Mouse (Mus musculus): Measurements from ENCODE around the gene Tpm4.
"Not testable (repeated sequence)": the region's sequence is repeated elsewhere in the genome, so short reads cannot be mapped to it uniquely, and the experiment has no call there.

Tpm4 gene

GRCm38 (mm10) chr8:72134756-72135445 is at the start of gene Tpm4:
TSS of gene Tpm4 (plus strand) at chr8:72134975.
- peak; percentile 43 to 58 for DNase-seq (ENCODE audit: low spot score in 2 of 2)

DNA sequence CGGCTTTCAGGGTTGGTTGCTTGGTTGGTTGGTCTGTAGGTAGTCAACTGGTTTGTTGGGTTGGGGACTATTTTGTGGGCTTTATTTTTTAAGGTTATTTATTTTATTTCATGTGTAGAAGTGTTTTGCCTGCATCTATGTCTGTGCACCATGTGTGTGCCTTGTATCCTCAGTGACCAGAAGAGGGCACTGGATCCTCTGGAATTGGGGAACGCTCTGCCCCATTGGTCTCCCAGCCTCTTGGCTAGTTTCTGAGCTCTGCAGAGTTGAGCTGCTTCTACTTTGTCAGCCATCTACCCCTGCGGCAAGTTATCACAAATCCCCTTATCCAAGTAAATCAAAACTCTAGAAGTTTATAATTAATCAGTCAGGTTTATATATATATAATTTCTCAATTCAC is 47.2 kb upstream of the Tpm4 start:
- not testable (repeated sequence) for DNase-seq (ENCODE audit: low spot score in 2 of 2)

- not testable (repeated sequence) for DNase-seq (ENCODE audit: low spot score in 2 of 2)
Observed at GRCm38 (mm10) chr8:72096721-72097120, 38.1 kb upstream of the Tpm4 start.

DNA sequence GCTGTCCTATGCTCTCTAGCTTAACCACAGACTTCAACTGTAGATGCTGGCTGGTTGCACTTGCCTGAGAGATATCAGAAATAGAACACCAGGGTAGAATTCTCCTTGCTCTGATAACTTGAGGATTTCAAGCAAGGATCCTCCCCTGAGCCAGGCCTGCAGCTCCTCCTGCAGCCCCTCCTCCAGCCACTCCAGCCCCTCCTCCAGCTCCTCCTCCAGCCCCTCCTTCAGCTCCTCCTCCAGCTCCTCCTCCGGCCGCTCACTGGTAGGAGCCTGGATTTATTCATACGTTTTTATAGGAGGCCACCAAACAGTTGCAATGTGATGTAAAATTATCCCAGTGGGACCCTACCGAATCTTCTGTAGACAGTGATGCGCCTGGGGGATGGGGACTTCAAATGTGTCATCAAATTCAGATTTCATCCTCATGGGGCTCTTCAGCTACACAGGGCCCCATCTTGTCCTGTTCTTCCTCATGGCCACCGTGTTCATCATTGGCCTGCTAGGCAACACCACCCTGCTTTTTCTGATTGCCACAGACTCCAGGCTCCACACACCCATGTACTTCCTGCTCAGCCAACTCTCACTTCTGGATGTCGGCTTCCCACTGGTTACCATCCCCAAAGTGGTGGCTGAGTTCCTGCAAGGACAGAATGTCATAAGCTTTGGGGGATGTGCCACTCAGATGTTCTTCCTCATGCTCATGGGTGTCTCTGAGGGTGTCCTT is 35.2 kb upstream of the Tpm4 start:
- peak; percentile 24 to 33 for DNase-seq (ENCODE audit: low spot score in 2 of 2)

- DNase-seq (ENCODE audit: low spot score in 2 of 2), result no peak
Observed at GRCm38 (mm10) chr8:72105165-72105564, 29.6 kb upstream of the Tpm4 start.

DNA sequence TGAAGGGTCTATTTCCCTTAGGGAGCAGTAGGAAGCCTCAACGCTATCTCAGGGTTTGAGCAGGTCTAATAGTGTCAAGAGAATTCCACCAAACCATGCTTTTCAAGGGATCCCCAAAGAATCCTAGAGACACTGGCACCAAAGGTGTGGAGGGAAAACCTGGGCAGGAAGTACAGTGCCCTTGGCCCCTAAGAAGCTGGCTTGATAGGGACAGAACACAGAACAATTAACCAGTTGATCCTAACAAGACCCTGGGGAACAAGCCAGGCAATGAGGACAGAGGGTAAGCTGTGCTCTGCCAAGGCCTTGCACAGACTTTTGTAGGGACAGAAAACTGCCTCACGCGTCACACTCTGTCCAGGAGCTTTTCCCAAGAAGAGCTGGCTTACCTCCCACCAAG is 28.0 kb upstream of the Tpm4 start, which contains the start of gene Olfr374:
TSS of gene Olfr374 (plus strand) at position 301 of the 400 bp plus-strand sequence.
- no peak for DNase-seq (ENCODE audit: low spot score in 2 of 2)

DNA sequence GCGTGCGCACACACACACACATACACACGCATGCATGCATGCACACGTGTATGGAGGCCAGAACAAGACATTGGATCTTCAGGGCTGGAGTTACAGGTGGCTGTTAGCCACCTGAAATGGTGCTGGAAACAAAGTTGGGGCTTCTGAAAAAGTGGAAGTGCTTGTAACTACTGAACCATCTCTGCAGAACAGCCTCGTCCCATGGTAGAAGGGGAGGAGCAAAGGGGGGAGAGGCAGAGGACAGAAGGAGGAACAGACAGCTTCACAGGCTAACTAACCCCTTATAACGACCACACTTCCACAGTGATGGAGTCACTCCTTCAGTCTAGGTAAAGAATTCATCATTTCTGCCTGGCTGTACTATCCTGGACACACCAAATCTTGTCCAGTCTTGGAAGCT is 23.9 kb upstream of the Tpm4 start:
- peak in 1 of 2 experiments; percentile 17 for DNase-seq (ENCODE audit: low spot score in 2 of 2)

- no peak for DNase-seq (ENCODE audit: low spot score in 2 of 2)
Observed at GRCm38 (mm10) chr8:72112486-72112885, 22.3 kb upstream of the Tpm4 start.

DNA sequence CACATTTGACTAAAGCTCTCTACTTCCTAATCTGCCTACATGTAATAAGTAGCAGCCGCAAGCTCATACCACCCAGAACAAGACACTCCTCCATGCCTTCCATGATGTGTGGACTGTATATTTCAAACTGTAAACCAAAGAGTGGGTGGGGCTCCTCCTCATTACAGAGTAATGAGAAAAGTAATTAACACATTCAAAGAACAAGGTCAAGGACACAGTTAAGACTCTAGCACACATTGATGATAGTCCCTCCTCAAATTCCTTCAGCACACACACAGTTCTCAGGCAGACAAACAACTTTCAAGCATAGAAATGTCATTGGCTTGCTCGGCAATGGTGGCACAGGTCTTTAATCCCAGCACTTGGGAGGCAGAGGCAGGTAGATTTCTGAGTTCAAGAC is 19.6 kb upstream of the Tpm4 start:
- DNase-seq (ENCODE audit: low spot score in 2 of 2), result no peak

- DNase-seq (ENCODE audit: low spot score in 2 of 2), result no peak
Observed at GRCm38 (mm10) chr8:72118616-72119015, 16.2 kb upstream of the Tpm4 start.

- DNase-seq (ENCODE audit: low spot score in 2 of 2), result not testable (repeated sequence)
Observed at GRCm38 (mm10) chr8:72121486-72121885, 13.3 kb upstream of the Tpm4 start.

GRCm38 (mm10) chr8:72121997-72122396 is 12.8 kb upstream of the Tpm4 start:
- no peak for DNase-seq (ENCODE audit: low spot score in 2 of 2)

GRCm38 (mm10) chr8:72127834-72128233 is 6.9 kb upstream of the Tpm4 start:
- no peak for DNase-seq (ENCODE audit: low spot score in 2 of 2)

DNA sequence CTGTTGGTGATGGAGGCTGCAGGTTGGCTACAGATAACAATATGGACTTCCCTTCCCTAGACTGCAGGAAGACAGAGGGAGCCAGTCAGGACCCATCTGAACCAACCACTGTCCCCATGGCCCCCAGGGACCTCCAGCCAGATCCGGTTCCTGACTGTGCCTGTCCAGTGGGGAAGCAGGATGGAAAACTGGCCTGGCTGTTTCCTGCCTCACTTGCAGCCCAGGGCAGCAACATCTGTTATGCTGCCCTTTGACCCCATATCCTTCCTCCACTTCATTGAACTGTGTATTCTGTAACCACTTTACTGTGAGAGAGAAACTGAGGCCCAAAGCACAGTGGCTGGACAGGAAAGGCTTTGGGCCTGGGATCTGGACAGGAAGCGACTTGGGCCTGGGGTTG is 3.5 kb upstream of the Tpm4 start:
- no peak for DNase-seq (ENCODE audit: low spot score in 2 of 2)

- no peak for DNase-seq (ENCODE audit: low spot score in 2 of 2)
Observed at GRCm38 (mm10) chr8:72131901-72132300, 2.9 kb upstream of the Tpm4 start.

GRCm38 (mm10) chr8:72132417-72132816 is 2.4 kb upstream of the Tpm4 start:
- DNase-seq (ENCODE audit: low spot score in 2 of 2), result no peak

DNA sequence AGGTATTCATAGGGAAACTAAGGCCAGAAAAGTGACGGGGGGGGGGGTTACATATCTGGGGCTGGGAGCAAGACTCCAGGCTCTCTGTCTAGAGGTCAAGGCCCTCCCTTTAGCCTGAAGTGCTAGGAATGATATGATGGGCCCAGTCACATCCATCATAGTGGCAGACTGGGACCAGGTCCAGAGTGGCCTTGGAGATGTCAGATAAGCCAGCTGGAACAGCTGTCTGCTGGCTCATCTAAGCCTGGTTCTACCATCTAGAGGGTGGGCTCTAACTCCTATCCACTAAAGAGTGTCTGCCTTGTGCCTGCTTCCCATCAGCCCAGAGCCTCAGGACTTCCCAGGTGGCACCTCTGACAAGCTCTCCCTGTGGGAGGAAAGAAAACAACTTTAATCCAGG is 1.9 kb upstream of the Tpm4 start:
- no peak for DNase-seq (ENCODE audit: low spot score in 2 of 2)

- DNase-seq (ENCODE audit: low spot score in 2 of 2), result no peak
Observed at GRCm38 (mm10) chr8:72133507-72133906, 1.3 kb upstream of the Tpm4 start.

- peak; percentile 13 to 40 for DNase-seq (ENCODE audit: low spot score in 2 of 2)
Observed at GRCm38 (mm10) chr8:72135446-72136301, 899 bp downstream of the Tpm4 start.

GRCm38 (mm10) chr8:72136302-72136978 is 1.7 kb downstream of the Tpm4 start:
- peak; percentile 9 to 43 for DNase-seq (ENCODE audit: low spot score in 2 of 2)

GRCm38 (mm10) chr8:72137431-72137830 is 2.7 kb downstream of the Tpm4 start:
- no peak for DNase-seq (ENCODE audit: low spot score in 2 of 2)

DNA sequence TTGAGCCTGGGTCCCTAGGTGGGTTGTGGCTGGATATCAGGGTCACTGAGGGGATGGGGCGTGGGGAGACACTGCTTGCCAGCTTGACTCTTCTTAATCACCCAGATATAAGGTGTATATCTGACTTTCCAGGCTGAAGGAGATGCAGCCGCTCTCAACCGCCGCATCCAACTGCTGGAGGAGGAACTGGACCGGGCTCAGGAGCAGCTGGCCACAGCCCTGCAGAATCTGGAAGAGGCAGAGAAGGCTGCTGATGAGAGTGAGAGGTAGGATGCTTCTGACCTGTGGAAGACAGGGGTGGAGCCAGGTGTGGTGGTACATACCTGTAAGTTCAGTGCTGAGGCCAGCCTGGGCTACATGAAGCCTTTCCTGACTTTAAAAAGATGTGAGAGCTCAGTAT is 3.7 kb downstream of the Tpm4 start:
- no peak for DNase-seq (ENCODE audit: low spot score in 2 of 2)

Data from spleen, postnatal 14 days (tissue).